Mouse (Mus musculus): Measurements from ENCODE around the gene Ska3.

- TF ChIP-seq POLR2A (IDR thresholded peaks at IDR 0.05; ENCODE audit: insufficient read depth, low read depth, low read length): no peak
- TF ChIP-seq CTCF (IDR thresholded peaks at IDR 0.05; ENCODE audit: insufficient read depth, low read depth, low read length): no peak
Observed at GRCm38 (mm10) chr14:57844535-57844934, 18.6 kb upstream of the Ska3 start.

Measured in olfactory bulb, adult 2 months (tissue).